Mouse (Mus musculus) forebrain, embryonic 12.5 days (tissue): Measurements from ENCODE around the gene Senp3. TPM values are rescaled to one million over a fixed set of nuclear protein-coding genes. Genes with fewer than 3 reads are reported as not detected.
A peak's percentile ranks its signal among the peaks of the same experiment; 100 is the strongest.
"Not testable (repeated sequence)": the region's sequence is repeated elsewhere in the genome, so short reads cannot be mapped to it uniquely, and the experiment has no call there.

Experiments used
- ATAC-seq: fragments of 200-750 bp; cut with Nextera tagmentation; 2 replicates; pipeline ENCODE4 v1.8.0; 2017; ENCODE audit warnings: moderate TSS enrichment; ENCODE audit not compliant: low FRiP score
- H3K27ac ChIP-seq: fragments of 300-500 bp; sonication (generic); 2 replicates; pipeline ENCODE4 v1.5.1; 2016; ENCODE audit warnings: mild to moderate bottlenecking
- H3K27me3 ChIP-seq: fragments of 300-500 bp; sonication (generic); 2 replicates; pipeline ENCODE4 v1.6.1; 2016; ENCODE audit warnings: mild to moderate bottlenecking
- H3K36me3 ChIP-seq: fragments of 300-500 bp; sonication (generic); replicated peaks from 2 replicates; pipeline ENCODE4 v1.6.1; 2016; ENCODE audit warnings: mild to moderate bottlenecking
- H3K4me1 ChIP-seq: fragments of 300-500 bp; sonication (generic); 2 replicates; pipeline ENCODE4 v1.6.1; 2016
- H3K4me2 ChIP-seq: fragments of 300-500 bp; sonication (generic); 2 replicates; pipeline ENCODE4 v1.6.1; 2016; ENCODE audit warnings: mild to moderate bottlenecking, moderate library complexity
- H3K4me3 ChIP-seq: fragments of 300-500 bp; sonication (generic); replicated peaks from 2 replicates; pipeline ENCODE4 v1.5.1; 2016; ENCODE audit warnings: mild to moderate bottlenecking
- H3K9ac ChIP-seq: fragments of 300-500 bp; sonication (generic); 2 replicates; pipeline ENCODE4 v1.6.1; 2016; ENCODE audit warnings: mild to moderate bottlenecking
- H3K9me3 ChIP-seq: fragments of 300-500 bp; sonication (generic); 2 replicates; pipeline ENCODE4 v1.6.1; 2016
- WGBS: fragments of 180-500 bp; shearing (Covaris S2); methylation state at CpG from one replicate; pipeline ENCODE4 v1.1.7; 2016; 5-methylcytosine and 5-hydroxymethylcytosine counted together
- microRNA counts: library from miRNA; unstranded; fragments of <30 nt; microRNA quantifications from one replicate; lab custom pipeline; 2017
- microRNA-seq: library from miRNA; unstranded; fragments of <30 nt; microRNA quantifications from one replicate; pipeline ENCODE4, GENCODE M21; 2017
- polyA plus RNA-seq: library from polyadenylated mRNA; unstranded; fragments of >200 nt; fragmentation: Nextera tagmentation; extraction: Ambion mirVana; gene quantifications from 2 replicates; pipeline ENCODE4 v1.2.1, GENCODE M21; 2016

The Senp3 gene
- polyA plus RNA-seq, 1 experiment from 2014 or later = 119 TPM

DNA sequence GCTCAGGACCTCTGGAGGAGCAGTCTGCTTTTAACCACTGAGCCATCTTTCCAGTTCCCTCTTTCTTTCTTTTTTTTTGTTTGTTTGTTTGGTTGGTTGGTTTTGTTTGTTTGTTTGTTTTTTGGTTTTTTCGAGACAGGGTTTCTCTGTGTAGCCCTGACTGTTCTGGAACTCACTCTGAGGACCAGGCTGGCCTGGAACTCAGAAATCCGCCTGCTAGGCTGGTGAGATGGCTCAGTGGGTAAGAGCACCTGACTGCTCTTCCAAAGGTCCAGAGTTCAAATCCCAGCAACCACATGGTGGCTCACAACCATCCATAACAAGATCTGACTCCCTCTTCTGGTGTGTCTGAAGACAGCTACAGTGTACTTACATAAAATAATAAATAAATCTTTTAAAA, 57.5 kb downstream of the Senp3 start:
- not testable (repeated sequence) for H3K36me3 ChIP-seq, H3K4me2 ChIP-seq, H3K4me3 ChIP-seq, H3K9ac ChIP-seq, H3K9me3 ChIP-seq, H3K27ac ChIP-seq, H3K27me3 ChIP-seq, ATAC-seq
- WGBS = 75% methylated on average over 2 of the region's 2 CpGs
- peaks cover 15% of the 10 kb centered on the region for H3K4me1 ChIP-seq

MicroRNAs within 50 kb of the gene (microRNA counts, 519-probe panel; counts per million panel counts)
- microRNA mmu-miR-1934 (lab: Ali Mortazavi, UCI) = not detected
- microRNA mmu-miR-467f (lab: Ali Mortazavi, UCI) = 3,418 counts per million, percentile 32 among the panel's probes with 10 or more counts

Small RNA genes within 50 kb of the gene (microRNA-seq; reads per million reads assigned to microRNA genes)
- 2.2 reads per million for gene Mir1934
- gene Mir467f = not detected

Other genes with a start within 250 kb of the Senp3 start
- 1.7 and 2.1 TPM in 2 replicates for gene Dnah2, start 133.0 kb downstream of the Senp3 start, polyA plus RNA-seq
- 63.7 and 72.7 TPM in 2 replicates for gene Efnb3, start 121.9 kb downstream of the Senp3 start, polyA plus RNA-seq
- gene Wrap53, start 101.8 kb downstream of the Senp3 start, polyA plus RNA-seq = 33.0 and 36.0 TPM in 2 replicates
- 120 and 124 TPM in 2 replicates for gene Trp53, start 101.7 kb downstream of the Senp3 start, polyA plus RNA-seq
- gene Atp1b2, start 76.1 kb downstream of the Senp3 start, polyA plus RNA-seq = 11.9 and 12.6 TPM in 2 replicates
- not detected in 2 replicates for gene Shbg, start 64.2 kb downstream of the Senp3 start, polyA plus RNA-seq
- 15.8 and 21.5 TPM in 2 replicates for gene Sat2, start 60.1 kb downstream of the Senp3 start, polyA plus RNA-seq
- 46.0 and 48.9 TPM in 2 replicates for gene Fxr2, start 49.1 kb downstream of the Senp3 start, polyA plus RNA-seq
- not detected in 2 replicates for gene Sox15, start 26.8 kb downstream of the Senp3 start, polyA plus RNA-seq
- 74.7 and 80.9 TPM in 2 replicates for gene Mpdu1, start 19.4 kb downstream of the Senp3 start, polyA plus RNA-seq
- 5.5 TPM in 2 replicates for gene Cd68, start 15.9 kb downstream of the Senp3 start, polyA plus RNA-seq
- gene Eif4a1, start 9.7 kb downstream of the Senp3 start, polyA plus RNA-seq = 694 and 751 TPM in 2 replicates
- gene Tnfsf13, start 3.7 kb upstream of the Senp3 start, polyA plus RNA-seq = 0.26 TPM in 1 of 2 replicates, not detected in the other
- 1.3 and 1.6 TPM in 2 replicates for gene Tnfsf12, start 13.8 kb upstream of the Senp3 start, polyA plus RNA-seq
- 0.51 and 0.84 TPM in 2 replicates for gene Tnfsfm13, start 14.0 kb upstream of the Senp3 start, polyA plus RNA-seq
- 31.3 and 35.4 TPM in 2 replicates for gene Polr2a, start 76.6 kb upstream of the Senp3 start, polyA plus RNA-seq
- 0.13 and 0.33 TPM in 2 replicates for gene Slc35g3, start 79.9 kb upstream of the Senp3 start, polyA plus RNA-seq
- gene Zbtb4, start 83.8 kb upstream of the Senp3 start, polyA plus RNA-seq = 1.3 and 1.5 TPM in 2 replicates
- gene Chrnb1, start 113.9 kb upstream of the Senp3 start, polyA plus RNA-seq = 1.2 and 1.8 TPM in 2 replicates
- 2.6 and 3.2 TPM in 2 replicates for gene Fgf11, start 119.8 kb upstream of the Senp3 start, polyA plus RNA-seq
- gene Tmem102, start 123.5 kb upstream of the Senp3 start, polyA plus RNA-seq = 0.76 and 1.3 TPM in 2 replicates
- not detected in 2 replicates for gene Gm39566, start 133.2 kb upstream of the Senp3 start, polyA plus RNA-seq
- gene Spem2, start 136.4 kb upstream of the Senp3 start, polyA plus RNA-seq = not detected in 2 replicates
- 0.24 and 0.26 TPM in 2 replicates for gene Spem1, start 140.1 kb upstream of the Senp3 start, polyA plus RNA-seq
- gene Nlgn2, start 155.7 kb upstream of the Senp3 start, polyA plus RNA-seq = 13.3 and 14.0 TPM in 2 replicates
- 285 and 294 TPM in 2 replicates for gene Tmem256, start 156.4 kb upstream of the Senp3 start, polyA plus RNA-seq
- gene Plscr3, start 164.3 kb upstream of the Senp3 start, polyA plus RNA-seq = 55.1 and 56.3 TPM in 2 replicates
- 0.14 and 0.60 TPM in 2 replicates for gene Tnk1, start 176.6 kb upstream of the Senp3 start, polyA plus RNA-seq
- not detected in 2 replicates for gene Tmem95, start 195.9 kb upstream of the Senp3 start, polyA plus RNA-seq
- 1.7 and 2.5 TPM in 2 replicates for gene Kctd11, start 199.3 kb upstream of the Senp3 start, polyA plus RNA-seq
- 0.47 and 0.83 TPM in 2 replicates for gene Acap1, start 213.5 kb upstream of the Senp3 start, polyA plus RNA-seq
- gene 2810408A11Rik, start 218.9 kb upstream of the Senp3 start, polyA plus RNA-seq = 22.4 TPM in 2 replicates
- 18.9 and 19.3 TPM in 2 replicates for gene Neurl4, start 219.0 kb upstream of the Senp3 start, polyA plus RNA-seq
- 95.8 and 99.1 TPM in 2 replicates for gene Gps2, start 231.8 kb upstream of the Senp3 start, polyA plus RNA-seq
- gene Eif5a, start 239.9 kb upstream of the Senp3 start, polyA plus RNA-seq = 1,678 TPM in 2 replicates